Mouse (Mus musculus): ENCODE results near the gene Olfr871.

GRCm38 (mm10) chr9:20173957-20174356 lies 38.0 kb upstream of the Olfr871 start, which contains the start of gene Olfr870:
- TF ChIP-seq POLR2A (IDR thresholded peaks at IDR 0.05; ENCODE audit: low read depth, low read length) = no peak
- TF ChIP-seq EP300 (IDR thresholded peaks at IDR 0.05; ENCODE audit: low read length) = no peak
- no peak for TF ChIP-seq GABPA (IDR thresholded peaks at IDR 0.05; ENCODE audit: insufficient replicate concordance, low read depth, low read length)
- no peak for TF ChIP-seq NRF1 (IDR thresholded peaks at IDR 0.05; ENCODE audit: low read depth, low read length)
- TF ChIP-seq MAFK (IDR thresholded peaks at IDR 0.05; ENCODE audit: insufficient replicate concordance, low read length) = no peak
- TF ChIP-seq CTCF (conservative IDR thresholded peaks at IDR 0.05 in 1 of 2, IDR thresholded peaks at IDR 0.05 in 1 of 2; ENCODE audit: low read depth in 2 of 2, low read length in 2 of 2) = no peak
- TF ChIP-seq ELF1 (IDR thresholded peaks at IDR 0.05; ENCODE audit: low read depth, low read length) = no peak
- no peak for TF ChIP-seq ZMIZ1 (IDR thresholded peaks at IDR 0.05; ENCODE audit: low read depth, low read length)
